Mouse (Mus musculus) stomach, postnatal 0 days (tissue): ENCODE measurements at regions not wholly inside any gene's neighbourhood (a gene's known extent, or its start where the extent isn't known, plus 50 kb on each side); places are given as distances from the start of the nearest gene placed in this dataset.

ENCODE experiments used
- CTCF ChIP-seq: IDR thresholded peaks from 2 replicates; pipeline ENCODE4 v1.5.1; 2016; ENCODE audit warnings: antibody characterized with exemption, low read depth, mild to moderate bottlenecking, moderate library complexity
- EP300 ChIP-seq: optimal IDR thresholded peaks from 2 replicates; pipeline ENCODE3; 2016; ENCODE audit warnings: antibody characterized with exemption

GRCm38 (mm10) chr12:20230893-20231235 is 276.6 kb downstream of the Gm21863 start:
- TF ChIP-seq CTCF: no peak
- TF ChIP-seq EP300: no peak
